Mouse (Mus musculus): ENCODE measurements around the gene Bud23.
"Not testable (repeated sequence)": the region's sequence is repeated elsewhere in the genome, so short reads cannot be mapped to it uniquely, and the experiment has no call there.

Gene Bud23

DNA sequence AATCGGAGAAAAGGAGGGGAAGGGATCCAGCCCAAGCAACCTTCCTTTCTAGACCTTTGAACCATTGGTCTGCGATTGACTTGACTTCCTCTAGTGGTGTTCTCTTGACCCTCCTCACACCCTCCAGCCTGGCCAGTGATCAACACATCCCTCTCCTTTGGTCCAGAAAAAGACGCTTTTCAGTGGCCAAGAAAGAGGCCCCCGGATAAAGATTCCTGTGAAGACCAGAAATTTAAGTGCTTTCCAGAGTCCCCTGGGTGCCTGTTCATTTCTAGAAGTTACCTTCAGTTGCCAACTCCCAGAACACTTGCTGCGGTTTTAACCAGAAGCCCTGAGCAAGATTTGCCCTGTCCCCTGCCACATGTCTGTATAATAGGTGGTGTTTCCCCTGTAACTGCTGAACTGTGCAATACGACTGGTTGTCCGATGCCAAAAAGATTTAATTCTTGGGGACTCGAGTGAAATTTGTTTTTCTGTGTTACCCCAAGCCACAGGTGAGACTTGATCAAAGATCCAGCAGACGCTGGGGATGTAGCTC is at the start of gene Bud23:
Gene Bud23 (minus strand): TSS at position 51 of the 538 bp plus-strand sequence.
- DNase-seq (ENCODE audit: low read depth, low spot score), result not testable (repeated sequence)

DNA sequence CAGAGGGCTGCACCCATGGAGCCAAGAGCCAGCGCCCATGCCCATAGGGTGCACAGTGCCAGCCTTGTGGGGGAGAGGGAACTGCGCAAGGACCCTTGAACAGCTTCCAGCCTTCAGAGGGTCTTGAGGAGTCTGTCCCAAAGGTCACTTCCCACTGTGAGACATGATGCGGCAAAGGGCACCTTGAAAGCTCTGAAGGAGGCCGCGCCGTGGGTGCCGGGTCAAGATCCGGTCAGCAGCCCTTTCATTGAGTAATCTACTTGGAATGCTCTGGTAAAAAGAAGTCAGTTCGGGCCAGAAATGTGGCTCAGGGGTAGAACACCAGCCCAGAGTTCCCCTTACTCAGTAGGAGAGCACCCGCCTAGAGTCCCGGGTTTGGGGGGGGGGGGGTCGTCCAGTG is 49.0 kb upstream of the Bud23 start:
- no peak for DNase-seq (ENCODE audit: low read depth, low spot score)

DNA sequence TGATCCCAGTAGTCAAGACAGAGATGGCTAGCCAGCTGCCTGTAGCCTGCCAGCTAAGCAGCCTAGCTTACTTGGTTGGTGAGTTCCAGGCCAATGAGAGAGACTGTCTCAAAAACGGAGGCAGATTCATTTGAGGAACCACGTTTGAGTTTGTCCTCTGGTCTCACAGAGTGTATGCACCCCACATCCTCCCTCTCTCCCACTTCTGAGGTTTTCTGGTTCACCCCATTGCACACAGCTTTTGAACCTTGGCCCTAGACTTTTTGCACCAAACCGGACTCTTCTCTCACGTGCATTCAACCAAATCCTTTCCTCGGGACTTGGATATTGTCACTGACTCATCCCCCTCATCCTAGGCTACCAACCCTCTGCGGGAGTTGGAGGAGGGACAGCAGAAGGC is 45.2 kb upstream of the Bud23 start:
- no peak for DNase-seq (ENCODE audit: low read depth, low spot score)

DNA sequence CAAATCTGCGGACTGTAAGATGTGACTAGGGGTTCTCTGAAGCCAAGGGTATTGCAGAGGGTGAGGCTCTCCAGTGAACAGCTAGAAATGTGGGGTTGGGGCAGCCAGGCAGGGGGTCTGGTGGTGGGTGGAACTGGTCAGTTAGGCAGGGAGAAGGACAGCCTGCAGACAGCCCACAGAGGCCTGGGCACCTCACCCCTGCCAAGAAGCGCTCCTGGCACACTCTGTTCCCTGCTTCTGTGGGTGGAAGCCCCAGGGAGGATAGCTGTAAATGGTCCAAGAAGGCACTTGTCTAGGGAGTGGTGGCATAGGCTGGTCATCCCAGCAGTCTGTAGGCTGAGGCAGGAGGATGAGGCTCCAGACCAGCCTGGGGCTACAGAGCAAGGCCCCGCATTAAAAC is 44.7 kb upstream of the Bud23 start:
- DNase-seq (ENCODE audit: low read depth, low spot score), result no peak

DNA sequence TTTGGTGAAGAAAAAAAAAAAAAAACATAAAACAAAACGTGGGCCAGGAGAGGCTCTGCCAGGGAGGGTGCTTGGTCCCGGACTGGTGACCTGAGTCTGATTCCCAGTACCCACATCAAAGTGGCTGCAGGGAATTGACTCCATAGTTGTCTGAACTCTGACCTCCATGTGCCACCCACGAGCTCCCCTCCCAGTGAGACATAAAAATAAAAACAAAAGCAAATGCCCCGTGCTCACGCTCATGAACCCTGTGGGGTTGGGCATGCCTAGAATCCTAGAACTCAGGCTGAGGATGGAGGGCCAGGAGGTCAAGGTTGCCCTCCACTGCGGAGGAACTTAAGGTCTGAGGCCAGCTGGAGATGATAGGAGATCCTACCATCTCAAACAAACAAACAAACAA is 44.3 kb upstream of the Bud23 start:
- no peak for DNase-seq (ENCODE audit: low read depth, low spot score)

DNA sequence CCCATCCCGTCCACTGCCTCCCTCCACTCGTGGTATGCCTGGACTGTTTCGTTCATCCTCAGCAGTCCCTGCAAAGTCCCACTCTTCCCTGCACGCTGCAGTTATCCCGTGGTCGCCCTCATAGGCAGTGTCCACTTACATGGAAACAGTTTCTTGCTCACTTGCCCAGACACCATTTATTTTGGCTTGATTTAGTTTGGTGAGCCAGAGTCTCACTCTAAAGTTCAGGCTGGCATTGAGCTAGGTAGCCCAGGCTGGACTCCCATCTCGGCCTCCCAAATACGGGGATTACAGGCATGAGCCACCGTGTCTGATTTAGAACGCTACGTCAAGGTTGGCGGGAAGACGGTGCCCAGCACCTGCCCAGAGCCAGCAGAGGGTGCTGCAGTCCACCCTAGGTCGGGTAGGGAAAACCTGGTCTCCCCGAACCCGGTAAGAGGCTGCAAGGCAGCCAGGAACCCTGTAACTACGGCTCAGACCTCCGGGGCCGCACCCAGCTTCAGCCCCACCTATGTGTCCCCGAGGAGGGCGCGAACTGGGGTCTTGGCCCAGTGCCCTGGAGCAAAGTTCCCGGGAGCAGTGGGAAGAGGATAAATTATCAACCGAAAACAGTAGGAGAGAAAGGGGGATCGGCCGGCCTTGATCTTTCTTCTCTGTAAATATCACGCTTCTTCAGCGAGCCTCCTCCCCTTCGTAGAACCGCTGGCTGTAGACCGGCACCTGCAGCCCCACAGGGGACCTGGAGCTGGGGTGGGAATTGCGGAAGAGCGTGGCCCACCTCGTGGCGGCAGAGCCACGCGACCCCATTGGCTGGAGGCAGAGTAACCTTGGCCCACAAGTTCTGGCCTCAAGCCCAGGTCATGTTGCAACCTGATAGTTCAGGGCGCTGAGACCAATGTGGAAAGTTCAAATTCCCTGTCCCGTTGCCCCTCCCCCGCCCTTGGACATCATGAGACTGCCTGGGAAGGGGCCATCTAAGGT is 43.1 kb upstream of the Bud23 start:
- peak; percentile 60 for DNase-seq (ENCODE audit: low read depth, low spot score)

DNA sequence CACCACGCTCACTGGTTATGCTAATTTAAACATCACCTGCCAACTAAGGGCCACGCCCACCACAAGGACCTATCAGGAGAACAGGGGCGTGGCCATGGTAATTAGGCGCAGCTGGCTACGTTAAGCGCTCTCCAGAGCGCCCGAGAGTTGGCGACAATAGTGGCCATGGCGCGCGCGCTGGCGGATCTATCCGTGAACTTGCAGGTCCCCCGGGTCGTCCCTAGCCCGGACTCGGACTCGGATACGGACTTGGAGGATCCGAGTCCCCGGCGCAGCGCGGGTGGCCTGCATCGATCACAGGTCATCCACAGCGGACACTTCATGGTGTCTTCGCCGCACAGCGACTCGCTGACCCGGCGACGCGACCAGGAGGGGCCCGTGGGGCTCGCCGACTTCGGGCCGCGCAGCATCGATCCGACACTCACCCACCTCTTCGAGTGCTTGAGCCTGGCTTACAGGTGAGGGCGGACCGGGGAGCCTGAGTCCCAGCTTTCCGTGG is 42.0 kb upstream of the Bud23 start:
- peak; percentile 87 for DNase-seq (ENCODE audit: low read depth, low spot score)

DNA sequence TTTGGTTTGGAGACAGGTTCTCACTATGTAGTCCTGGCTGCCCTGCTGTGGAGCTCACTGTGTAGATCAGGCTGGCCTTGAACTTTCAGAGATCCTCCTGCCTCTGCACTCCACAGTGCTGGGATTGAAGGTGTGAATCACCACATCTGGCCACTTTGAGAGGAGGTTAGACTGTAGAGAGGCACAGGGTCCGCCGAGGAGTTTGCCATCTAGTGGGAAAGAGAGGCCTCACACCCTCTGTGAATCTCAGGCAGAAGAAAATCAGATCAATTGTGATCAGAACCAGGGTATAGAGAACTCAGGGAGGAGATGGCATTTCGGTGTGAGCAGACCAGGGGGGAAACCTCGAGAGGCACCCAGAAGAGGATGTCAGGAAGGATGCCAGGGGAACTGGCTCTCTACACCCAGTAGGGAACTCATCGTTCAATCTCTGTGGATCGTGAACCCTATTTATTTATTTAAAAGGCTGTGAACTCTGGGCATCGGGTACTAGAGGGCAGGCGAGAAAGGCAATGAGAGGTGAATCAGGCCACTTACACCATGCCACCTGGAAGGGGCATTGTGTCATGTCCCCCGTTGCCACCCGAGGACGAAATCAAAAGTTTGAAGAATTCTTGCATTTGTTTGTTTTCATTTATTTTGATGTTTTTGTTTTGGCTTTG is 39.4 kb upstream of the Bud23 start:
- DNase-seq (ENCODE audit: low read depth, low spot score), result no peak

DNA sequence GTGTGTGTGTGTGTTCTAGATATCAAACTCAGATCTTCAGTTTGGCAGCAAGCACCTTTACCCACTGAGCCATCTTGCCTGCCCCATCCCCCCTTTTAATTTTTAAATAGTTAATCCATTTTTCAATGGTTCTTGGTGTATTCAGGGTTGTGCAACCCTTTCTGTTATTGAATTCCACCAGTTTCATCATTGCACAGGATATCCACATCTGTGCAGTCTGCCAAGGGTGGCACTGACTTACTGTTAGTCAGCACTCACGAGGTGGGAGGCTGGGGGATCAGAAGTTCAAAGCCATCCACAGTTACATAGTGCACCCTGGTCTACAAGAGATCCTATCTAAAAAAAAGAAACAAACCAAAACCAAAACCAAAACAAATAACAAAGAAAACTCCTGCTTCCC is 36.2 kb upstream of the Bud23 start:
- DNase-seq (ENCODE audit: low read depth, low spot score), result no peak

DNA sequence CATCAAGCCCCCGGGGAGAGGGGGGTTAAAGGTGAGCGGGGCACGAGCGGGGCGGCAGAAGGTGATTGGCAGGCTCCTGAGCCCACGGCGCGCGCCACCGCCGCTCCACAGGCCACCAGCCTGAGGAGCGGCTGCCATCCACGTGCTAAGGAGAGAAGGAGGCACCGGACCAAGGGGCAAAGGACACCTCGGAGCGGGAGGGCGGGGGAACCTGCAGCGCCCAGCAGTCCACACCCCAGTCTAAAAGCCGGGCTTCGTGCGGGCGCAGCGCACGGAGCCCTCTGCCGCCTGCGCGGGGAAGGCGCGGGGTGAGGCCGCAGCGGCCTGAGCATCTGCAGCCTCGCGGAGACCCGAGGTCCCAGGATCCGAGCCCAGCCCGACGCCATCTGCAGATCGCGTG is 24.9 kb upstream of the Bud23 start, which contains the start of gene Mlxipl:
Gene Mlxipl (plus strand): TSS at position 238 of the 400 bp plus-strand sequence.
- no peak for DNase-seq (ENCODE audit: low read depth, low spot score)

DNA sequence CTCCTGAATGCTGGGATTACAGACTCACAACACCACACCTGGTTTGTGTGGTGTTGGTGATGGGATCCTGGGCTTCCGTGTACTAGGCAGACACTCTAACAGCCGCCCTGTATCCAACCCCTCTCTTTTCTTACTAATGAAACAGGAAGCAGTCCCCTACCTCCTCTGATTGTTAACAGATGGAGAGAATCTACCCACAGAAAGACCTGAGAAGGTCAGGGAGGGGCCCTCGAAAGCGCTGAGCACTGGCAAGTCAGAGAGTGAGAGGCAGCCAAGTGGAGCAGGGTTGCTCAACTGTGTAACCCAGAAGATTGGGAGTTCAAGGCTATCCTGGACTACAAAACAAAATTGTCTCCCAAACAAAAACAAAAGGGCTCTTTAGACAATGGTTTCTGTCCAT is 22.1 kb upstream of the Bud23 start:
- no peak for DNase-seq (ENCODE audit: low read depth, low spot score)

DNA sequence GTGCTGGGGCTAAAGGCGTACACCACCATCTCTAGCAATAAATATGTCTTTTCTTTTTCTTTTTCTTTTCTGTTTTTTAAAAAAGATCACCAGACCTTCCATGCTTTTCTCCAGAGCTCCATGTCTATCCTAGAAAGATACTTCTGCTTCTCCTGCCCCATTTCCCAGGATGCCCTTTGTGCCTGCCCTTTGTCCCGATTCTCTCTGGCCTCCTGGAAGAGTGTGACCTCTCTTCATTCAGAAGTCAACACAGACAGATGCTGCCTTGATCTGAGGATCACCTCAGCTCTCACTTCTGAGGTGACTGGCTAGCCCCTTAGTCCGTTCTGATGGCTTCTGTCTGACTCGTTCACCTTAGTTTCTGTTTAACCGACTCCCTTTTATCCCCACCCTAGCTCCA is 15.8 kb upstream of the Bud23 start:
- DNase-seq (ENCODE audit: low read depth, low spot score), result no peak

DNA sequence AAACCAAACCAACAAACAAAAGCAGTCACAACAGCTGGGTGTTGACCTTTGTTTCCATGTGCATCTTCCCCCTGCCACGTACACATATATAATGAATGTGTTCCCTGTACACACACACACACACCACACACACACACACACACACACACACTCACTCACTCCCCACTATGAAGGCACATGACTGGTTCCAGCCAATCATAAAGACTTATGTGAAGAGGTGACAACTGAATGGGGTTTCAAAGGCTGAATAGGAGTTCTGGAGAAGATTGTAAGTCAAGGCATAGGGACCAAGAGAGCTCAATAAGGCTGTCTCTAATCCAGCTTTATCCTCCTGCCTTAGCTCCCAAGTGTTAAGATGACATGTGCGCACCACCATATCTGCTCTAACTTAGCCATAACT is 14.8 kb upstream of the Bud23 start:
- DNase-seq (ENCODE audit: low read depth, low spot score), result no peak

DNA sequence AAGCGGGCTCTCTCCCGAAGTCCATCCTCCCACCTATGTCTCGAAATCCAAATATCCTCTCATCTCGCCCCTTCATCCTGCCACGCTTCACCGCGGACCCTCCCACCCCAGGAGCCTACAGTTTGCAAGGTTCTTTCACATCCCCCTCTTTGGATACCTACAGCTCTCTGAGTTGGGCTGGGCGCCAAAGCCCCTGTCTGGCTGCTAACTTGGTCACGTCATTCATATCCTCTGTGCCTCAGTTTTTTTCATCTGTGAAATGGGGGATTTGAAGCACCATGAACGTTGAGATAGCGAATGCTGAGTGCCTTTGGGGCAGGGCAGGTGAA is 13.7 kb upstream of the Bud23 start:
- no peak for DNase-seq (ENCODE audit: low read depth, low spot score)

DNA sequence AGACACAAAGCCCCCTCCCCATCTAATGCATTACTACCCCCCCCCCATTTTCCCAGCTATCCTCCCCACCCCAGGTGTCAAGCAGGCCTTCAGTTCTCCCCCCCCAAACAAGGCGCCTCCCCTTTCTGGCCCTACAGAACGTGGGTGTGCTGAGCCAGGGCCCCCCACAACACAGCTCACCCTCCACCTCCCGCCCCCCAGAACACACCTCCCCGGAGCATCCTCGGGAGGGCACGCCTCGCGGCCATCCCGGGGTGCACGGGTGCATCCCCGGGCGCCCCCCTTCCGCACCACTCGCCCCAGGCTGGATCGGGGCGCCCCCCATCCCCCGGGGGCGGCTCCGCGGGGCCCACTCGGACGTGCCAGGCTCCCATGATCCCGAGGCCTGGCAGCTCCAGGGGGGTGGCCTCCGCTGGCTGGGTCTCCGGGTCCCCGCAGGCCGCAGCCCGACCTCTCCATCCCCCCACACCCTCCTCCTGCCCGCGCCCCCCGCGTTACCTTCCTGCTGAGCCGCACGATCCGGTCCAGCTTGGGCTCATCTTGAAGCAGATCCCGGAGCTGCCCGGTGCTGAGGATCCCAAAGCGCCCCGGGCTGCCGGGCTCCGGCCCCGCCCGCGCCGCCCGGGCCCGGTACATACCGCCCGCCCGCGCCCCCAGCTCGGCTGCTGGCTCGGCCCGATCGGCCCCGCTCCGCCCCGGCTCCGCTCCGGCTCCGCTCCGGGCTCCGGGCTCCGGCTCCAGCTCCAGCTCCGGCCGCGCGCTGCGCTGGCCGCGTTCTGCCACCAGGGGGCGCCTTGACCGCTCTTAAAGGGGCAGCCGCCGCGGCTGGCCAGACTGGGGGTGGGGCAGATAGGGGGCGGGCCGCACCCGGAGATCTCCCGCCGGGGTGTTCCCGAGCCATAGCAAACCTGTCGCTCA is 13.1 kb upstream of the Bud23 start, which contains the start of gene Vps37d:
Gene Vps37d (minus strand): TSS at position 703 of the 918 bp plus-strand sequence.
- DNase-seq (ENCODE audit: low read depth, low spot score), result peak; percentile 95

DNA sequence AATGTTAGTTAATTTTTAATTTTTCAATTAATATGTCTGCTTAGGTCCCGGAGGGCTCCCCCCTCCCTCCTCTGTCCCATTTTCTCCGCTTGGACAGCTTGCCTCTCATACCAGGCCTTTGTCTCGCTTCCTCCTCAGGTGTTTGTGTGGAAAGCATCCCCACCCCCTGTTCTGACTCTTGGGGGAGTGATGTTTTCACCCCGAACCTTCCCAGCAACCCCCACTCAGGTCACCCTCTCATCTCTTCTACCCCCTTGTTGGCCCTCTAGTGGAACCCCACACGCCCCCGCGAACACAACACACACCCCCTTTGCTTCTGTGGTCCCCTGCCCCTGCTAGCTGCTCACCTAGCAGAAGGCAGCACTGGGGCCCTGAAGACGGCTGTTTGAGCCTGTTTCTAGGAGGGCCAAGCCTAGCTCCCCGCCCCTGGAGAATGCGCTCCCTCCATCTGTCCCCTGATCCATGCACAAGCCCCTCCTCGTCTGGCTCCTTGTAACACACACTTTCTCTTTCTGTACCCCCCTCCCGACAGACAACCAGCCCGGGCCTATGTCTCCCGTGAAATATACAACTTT is 12.3 kb upstream of the Bud23 start:
- DNase-seq (ENCODE audit: low read depth, low spot score), result peak; percentile 30

DNA sequence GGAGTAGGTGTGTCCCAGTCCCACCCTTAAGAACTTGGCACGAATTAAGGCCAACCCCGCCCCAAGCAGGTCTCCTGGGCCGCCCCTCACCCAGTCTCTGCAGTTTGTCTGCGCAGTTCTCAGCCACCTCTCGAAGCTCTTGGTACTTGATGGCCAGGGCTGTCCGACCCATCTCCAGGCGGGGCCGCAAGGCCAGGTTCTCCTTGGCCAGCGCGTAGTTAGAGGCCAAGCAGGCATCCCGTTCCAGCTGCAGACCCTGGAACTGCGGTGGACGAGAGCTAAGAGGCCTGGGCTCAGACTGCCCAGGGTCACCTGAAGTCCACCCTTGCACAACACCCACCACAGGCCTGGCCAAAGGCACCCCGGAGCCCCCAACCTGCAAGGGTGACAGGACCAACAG is 11.6 kb upstream of the Bud23 start:
- no peak for DNase-seq (ENCODE audit: low read depth, low spot score)

DNA sequence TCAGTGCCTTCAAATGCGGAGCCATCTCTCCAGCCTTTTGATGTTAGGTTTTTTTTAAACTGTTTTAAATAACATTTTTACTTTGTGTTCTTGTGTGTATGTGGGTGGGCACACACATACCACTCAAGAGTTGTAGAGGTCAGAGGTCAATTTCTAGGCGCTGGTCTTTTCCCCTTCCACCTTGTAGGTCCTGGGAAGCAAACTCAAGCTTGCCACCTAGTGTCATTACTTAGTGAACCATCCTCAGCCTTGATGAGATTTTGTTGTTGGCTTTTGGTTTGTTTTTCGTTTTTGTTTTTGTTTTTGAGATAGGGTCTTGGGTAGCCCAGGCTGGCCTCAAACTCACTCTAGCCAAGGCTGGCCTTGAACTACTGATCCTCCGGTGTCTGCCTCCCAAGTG is 10.9 kb upstream of the Bud23 start:
- DNase-seq (ENCODE audit: low read depth, low spot score), result no peak

DNA sequence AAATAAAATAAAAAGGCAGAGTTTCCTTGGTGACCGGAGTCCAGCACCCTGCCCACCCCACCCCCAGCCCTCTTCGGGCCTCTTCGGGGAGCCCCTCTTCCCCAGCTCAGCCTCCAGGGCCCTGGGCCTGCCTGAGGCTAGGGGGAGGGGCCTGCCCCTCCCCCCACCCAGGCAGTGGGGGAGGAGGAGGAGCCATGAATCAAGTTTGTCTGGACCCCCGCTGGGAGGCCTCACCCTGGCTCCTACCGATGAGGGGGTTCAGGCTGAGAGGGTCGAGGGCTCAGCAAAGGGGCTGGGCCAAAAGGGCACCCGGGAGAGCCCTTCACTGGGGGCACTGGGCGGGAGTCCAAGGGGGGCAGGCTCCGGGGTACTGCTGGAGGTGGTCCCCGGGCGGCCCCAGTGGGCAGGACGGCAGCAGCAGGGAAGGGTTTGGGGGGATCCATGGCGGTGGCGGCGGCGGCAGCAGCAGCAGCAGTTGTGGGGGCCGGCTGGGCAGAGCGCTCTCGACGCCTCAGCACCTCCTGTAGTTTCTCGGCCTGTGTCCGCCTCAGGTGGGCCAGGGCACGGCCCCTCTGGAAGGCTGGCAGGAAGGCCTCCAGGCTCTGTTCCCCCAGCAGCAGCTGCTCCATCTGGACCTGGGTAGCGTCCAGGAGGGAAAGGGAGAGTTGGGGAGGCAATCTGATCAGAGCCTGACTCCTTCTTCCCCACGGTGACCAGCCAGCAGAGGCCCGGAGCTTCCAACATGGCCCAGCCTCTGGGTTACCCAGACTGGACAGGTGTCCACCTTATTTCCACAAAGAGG is 8.8 kb upstream of the Bud23 start:
- DNase-seq (ENCODE audit: low read depth, low spot score), result peak; percentile 23

DNA sequence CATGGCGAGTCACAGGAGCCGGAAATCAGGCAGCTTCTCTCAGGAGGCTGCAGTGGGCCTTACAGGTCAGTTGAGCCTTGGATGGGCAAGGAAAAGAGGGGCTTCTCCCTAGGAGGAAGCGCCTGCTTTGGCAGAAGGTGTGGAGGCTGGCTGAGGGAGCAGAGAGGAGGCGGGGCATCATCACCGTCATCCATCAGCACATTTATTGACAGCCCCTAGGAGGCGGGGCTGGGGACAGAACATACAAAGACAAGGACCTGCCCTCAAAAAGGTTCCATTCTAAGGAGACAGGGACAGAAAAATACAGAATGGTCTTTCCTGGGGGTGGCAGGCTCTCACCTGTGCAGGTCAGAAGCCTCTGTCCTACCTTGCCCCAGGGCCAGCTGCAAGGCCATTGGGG is 8.0 kb upstream of the Bud23 start:
- DNase-seq (ENCODE audit: low read depth, low spot score), result no peak
